Mouse (Mus musculus): ENCODE data around the gene Tjp3.

DNA sequence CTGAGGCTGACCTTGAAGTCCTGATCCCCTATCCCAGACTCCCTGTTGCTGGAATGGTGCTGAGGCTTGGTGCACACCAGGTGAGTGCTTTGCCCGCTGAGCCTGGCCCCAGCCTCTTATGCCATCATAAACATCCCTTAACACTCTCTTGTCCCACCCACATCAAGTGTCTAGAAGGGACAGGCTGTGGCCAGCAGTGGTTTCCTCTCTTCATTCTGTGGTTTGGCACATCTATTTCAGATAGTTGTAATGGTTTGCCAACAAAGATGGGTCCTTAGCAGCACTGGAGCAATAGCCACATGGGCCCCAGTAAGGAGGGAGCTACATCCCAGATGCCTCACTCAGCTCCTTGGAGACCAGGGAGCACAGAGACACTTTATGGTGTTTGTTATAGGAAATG lies 36.5 kb downstream of the Tjp3 start:
- no peak for TF ChIP-seq CTCF (IDR thresholded peaks at IDR 0.05; ENCODE audit: low read depth, low read length)
- no peak for TF ChIP-seq POLR2A (IDR thresholded peaks at IDR 0.05; ENCODE audit: borderline replicate concordance, low read depth, low read length)

Data from bone marrow macrophage, adult 2 months (primary cell).